ENCODE assay signal across 36 mouse cellular contexts in the genomic region with DNA sequence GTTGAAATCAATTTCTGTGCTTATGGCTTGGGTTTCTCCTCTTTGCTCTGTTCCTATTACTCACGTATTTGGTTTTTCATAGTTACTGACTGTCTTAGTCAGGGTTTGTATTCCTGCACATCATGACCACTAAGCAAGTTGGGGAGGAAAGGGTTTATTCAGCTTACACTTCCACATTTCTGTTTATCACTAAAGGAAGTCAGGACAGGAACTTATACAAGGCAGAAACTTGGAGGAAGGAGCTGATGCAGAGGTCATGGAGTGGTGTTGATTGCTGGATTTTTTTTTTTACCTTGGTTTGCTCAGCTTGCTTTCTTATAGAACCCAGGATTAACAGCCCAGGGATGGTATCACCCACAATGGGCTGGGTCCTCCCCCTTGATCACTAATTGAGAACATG. TPM values are rescaled to one million over a fixed set of nuclear protein-coding genes. Genes with fewer than 3 reads are reported as not detected.
DNase-seq lines count a peak whose midpoint lies in the region; ATAC-seq and TF ChIP-seq lines count a peak whose summit lies in the region.
"Had no signal": no experiment of that assay in that cellular context is flagged by ENCODE, and none has a peak within 500 bp of the region (broad histone marks: within the 10 kb centered on the region; RNA-seq: fewer than 3 reads in every experiment).

No protein-coding gene starts in this region.

- H3K27me3 ChIP-seq in liver, postnatal 0 days (ENCODE audit: insufficient read depth, low read length) = no peaks in the 10 kb centered on the region
- H3K27me3 ChIP-seq in liver, embryonic 12.5 days (replicated peaks) = no peaks in the 10 kb centered on the region
- H3K27me3 ChIP-seq in kidney, adult 2 months (replicated peaks; ENCODE audit: control insufficient read depth, insufficient read depth, low read length) = no peaks in the 10 kb centered on the region
- H3K27me3 ChIP-seq: CH12.LX; embryonic facial prominence, embryonic 12.5 days; embryonic facial prominence, embryonic 15.5 days; heart, embryonic 13.5 days; hindbrain, embryonic 12.5 days; hindbrain, embryonic 15.5 days; Patski had no signal

- TF ChIP-seq POLR2A in kidney, adult 2 months (IDR thresholded peaks at IDR 0.05; ENCODE audit: low read depth, low read length) = no peak

- peak; percentile 53 for ATAC-seq in liver, postnatal 0 days
- no peak for ATAC-seq in liver, embryonic 12.5 days
- 0 out of 2 replicates have a peak, but pooled peaks have one; percentile 27 for ATAC-seq in granulocyte monocyte progenitor cell, adult 5-6 weeks (replicated peaks; ENCODE audit: poor library complexity, severe bottlenecking)
- ATAC-seq: forebrain, embryonic 14.5 days; forebrain, postnatal 0 days; Patski had no signal

- no peak for TF ChIP-seq CTCF in liver, postnatal 0 days (IDR thresholded peaks at IDR 0.05; ENCODE audit: low read depth)
- no peak for TF ChIP-seq CTCF in kidney, adult 2 months (conservative IDR thresholded peaks at IDR 0.05; ENCODE audit: insufficient read depth, insufficient read length, low read depth, low read length)

- no peaks in the 10 kb centered on the region for H3K9me3 ChIP-seq in liver, postnatal 0 days (ENCODE audit: low read length)
- no peaks in the 10 kb centered on the region for H3K9me3 ChIP-seq in liver, embryonic 12.5 days (replicated peaks)
- H3K9me3 ChIP-seq: embryonic facial prominence, embryonic 12.5 days; heart, embryonic 10.5 days; hindbrain, embryonic 15.5 days had no signal

- H3K4me2 ChIP-seq in liver, postnatal 0 days (ENCODE audit: low read depth, low read length) = no peak overlapping the region
- no peak overlapping the region for H3K4me2 ChIP-seq in liver, embryonic 12.5 days
- H3K4me2 ChIP-seq: embryonic facial prominence, embryonic 12.5 days; embryonic facial prominence, embryonic 15.5 days; heart, embryonic 13.5 days; hindbrain, embryonic 12.5 days; hindbrain, embryonic 15.5 days had no signal

- 0 out of 2 replicates have a peak, but pooled peaks have one; percentile 49 for TF ChIP-seq EP300 in liver, postnatal 0 days (IDR thresholded peaks at IDR 0.05; ENCODE audit: low read depth)

- no peaks in the 10 kb centered on the region for H3K36me3 ChIP-seq in liver, postnatal 0 days (replicated peaks; ENCODE audit: insufficient read depth, low read length)
- H3K36me3 ChIP-seq in liver, embryonic 12.5 days = no peaks in the 10 kb centered on the region
- H3K36me3 ChIP-seq in kidney, adult 2 months (ENCODE audit: control insufficient read depth, insufficient read depth, low read length) = no peaks in the 10 kb centered on the region
- H3K36me3 ChIP-seq: embryonic facial prominence, embryonic 12.5 days; embryonic facial prominence, embryonic 15.5 days; G1E; heart, embryonic 10.5 days; heart, embryonic 13.5 days; hindbrain, embryonic 12.5 days; hindbrain, embryonic 15.5 days had no signal

- no peak overlapping the region for H3K27ac ChIP-seq in liver, postnatal 0 days (ENCODE audit: low read depth)
- no peak overlapping the region for H3K27ac ChIP-seq in liver, embryonic 12.5 days
- no peak overlapping the region for H3K27ac ChIP-seq in kidney, adult 2 months (ENCODE audit: insufficient read depth, low read depth, low read length)
- H3K27ac ChIP-seq: embryonic facial prominence, embryonic 12.5 days; embryonic facial prominence, embryonic 15.5 days; gastrocnemius, adult 2 months; heart, adult 2 months; heart, embryonic 10.5 days; heart, embryonic 13.5 days; hindbrain, embryonic 12.5 days; hindbrain, embryonic 15.5 days had no signal

- DNase-seq in heart, adult 11 months = peak; percentile 59
- DNase-seq in heart, postnatal 4 days = no peak
- DNase-seq in liver, postnatal 0 days = no peak
- DNase-seq in thymus, postnatal 10 days (ENCODE audit: low spot score in 2 of 2) = no peak
- DNase-seq in kidney, adult 2 months = no peak
- no peak for DNase-seq in ovary, postnatal 10 days (ENCODE audit: low spot score)
- DNase-seq: adrenal gland, postnatal 14 days; B cell, adult 2 months; cerebellum, adult 18-20 months; cerebellum, adult 9-10 months; cerebellum, postnatal 14 days; forebrain, postnatal 0 days; gastrocnemius, adult 2 months; gastrocnemius, postnatal 14 days; heart, adult 2 months; heart, postnatal 14 days had no signal

- H3K4me1 ChIP-seq in liver, postnatal 0 days (ENCODE audit: insufficient read depth) = no peaks in the 10 kb centered on the region
- H3K4me1 ChIP-seq in liver, embryonic 12.5 days = no peaks in the 10 kb centered on the region
- H3K4me1 ChIP-seq in kidney, adult 2 months (ENCODE audit: control insufficient read depth, insufficient read depth, low read length) = no peaks in the 10 kb centered on the region
- H3K4me1 ChIP-seq: embryonic facial prominence, embryonic 12.5 days; embryonic facial prominence, embryonic 15.5 days; heart, embryonic 10.5 days; heart, embryonic 13.5 days; hindbrain, embryonic 12.5 days; hindbrain, embryonic 15.5 days had no signal

- H3K4me3 ChIP-seq in liver, postnatal 0 days (ENCODE audit: low read depth, low read length) = no peak overlapping the region
- H3K4me3 ChIP-seq in liver, embryonic 12.5 days = no peak overlapping the region
- H3K4me3 ChIP-seq in kidney, adult 2 months (ENCODE audit: insufficient read depth, low read depth, low read length) = no peak overlapping the region
- H3K4me3 ChIP-seq: embryonic facial prominence, embryonic 12.5 days; embryonic facial prominence, embryonic 15.5 days; gastrocnemius, adult 2 months; heart, adult 2 months; heart, embryonic 10.5 days; heart, embryonic 13.5 days; hindbrain, embryonic 12.5 days; hindbrain, embryonic 15.5 days had no signal

- WGBS in liver, postnatal 0 days (ENCODE audit: insufficient replicate concordance) = 60% methylated on average over 1 of the region's 1 CpGs
- WGBS in liver, embryonic 12.5 days (ENCODE audit: insufficient replicate concordance) = 41% methylated on average over 1 of the region's 1 CpGs
- 75% methylated on average over 1 of the region's 1 CpGs for WGBS in kidney, adult 2 months

- H3K9ac ChIP-seq in liver, postnatal 0 days (replicated peaks) = no peak overlapping the region
- H3K9ac ChIP-seq in liver, embryonic 12.5 days = no peak overlapping the region
- H3K9ac ChIP-seq: embryonic facial prominence, embryonic 12.5 days; embryonic facial prominence, embryonic 15.5 days; forebrain, postnatal 0 days; heart, embryonic 13.5 days; hindbrain, embryonic 12.5 days; hindbrain, embryonic 15.5 days had no signal

RNA-seq across cellular contexts. Expression of gene Gm49392, which starts 4.4 kb away (rescaled TPM):
- 1 to 10 TPM in 1 of 2 experiments, under 1 TPM in 1; 0.68 to 1.2 TPM for total RNA-seq in heart, postnatal 4 days (2021)
- 0.43 and 0.44 TPM in 2 replicates for polyA plus RNA-seq in liver, postnatal 0 days (2015; fragmentation: Nextera tagmentation; extraction: Ambion mirVana)
- polyA plus RNA-seq in liver, embryonic 12.5 days (2016; fragmentation: Nextera tagmentation; extraction: Ambion mirVana) = 0.11 and 0.45 TPM in 2 replicates
- total RNA-seq in granulocyte monocyte progenitor cell, adult 5-6 weeks (2014; fragmentation: Nextera tagmentation) = not detected in 2 replicates
- total RNA-seq in granulocyte monocyte progenitor cell, adult 5-6 weeks (2017) = 1.3 TPM in 1 of 2 replicates, not detected in the other
- polyA plus RNA-seq in kidney, adult 2 months (2012; rRNA removed) = 0.23 TPM in 1 of 2 replicates, not detected in the other
- total RNA-seq: CH12.LX; forebrain, postnatal 0 days; G1E had no signal
- polyA plus RNA-seq: brain, embryonic 14.5 days; embryonic facial prominence, embryonic 12.5 days; embryonic facial prominence, embryonic 15.5 days; forebrain, embryonic 11.5 days; forebrain, embryonic 14.5 days; forebrain, postnatal 0 days; G1E; hindbrain, embryonic 12.5 days; Patski had no signal

RNA-seq across cellular contexts. Expression of gene Ctla2b, which starts 4.9 kb away (rescaled TPM):
- 1 to 10 TPM; 6.1 to 7.2 TPM for total RNA-seq in heart, postnatal 4 days (2021)
- polyA plus RNA-seq in liver, postnatal 0 days (2015; fragmentation: Nextera tagmentation; extraction: Ambion mirVana) = 8.4 and 9.0 TPM in 2 replicates
- polyA plus RNA-seq in liver, embryonic 12.5 days (2016; fragmentation: Nextera tagmentation; extraction: Ambion mirVana) = 7.2 and 9.1 TPM in 2 replicates
- total RNA-seq in granulocyte monocyte progenitor cell, adult 5-6 weeks (2014; fragmentation: Nextera tagmentation) = 5.3 TPM in 1 of 2 replicates, not detected in the other
- 5.5 and 9.2 TPM in 2 replicates for total RNA-seq in granulocyte monocyte progenitor cell, adult 5-6 weeks (2017)
- 0.34 and 1.7 TPM in 2 replicates for polyA plus RNA-seq in kidney, adult 2 months (2012; rRNA removed)
- total RNA-seq: CH12.LX had no signal
- polyA plus RNA-seq: G1E had no signal

RNA-seq across cellular contexts. Expression of gene Tpbpb, which starts 12.4 kb away (rescaled TPM):
- total RNA-seq in heart, postnatal 4 days (2021) = not detected
- polyA plus RNA-seq in liver, postnatal 0 days (2015; fragmentation: Nextera tagmentation; extraction: Ambion mirVana) = not detected in 2 replicates
- not detected in 2 replicates for polyA plus RNA-seq in liver, embryonic 12.5 days (2016; fragmentation: Nextera tagmentation; extraction: Ambion mirVana)
- not detected in 2 replicates for total RNA-seq in granulocyte monocyte progenitor cell, adult 5-6 weeks (2014; fragmentation: Nextera tagmentation)
- not detected in 2 replicates for total RNA-seq in granulocyte monocyte progenitor cell, adult 5-6 weeks (2017)
- not detected in 2 replicates for polyA plus RNA-seq in kidney, adult 2 months (2012; rRNA removed)
- total RNA-seq: adrenal gland, adult 18-20 months; adrenal gland, postnatal 14 days; adrenal gland, postnatal 4 days; CH12.LX; forebrain, postnatal 0 days; G1E; gastrocnemius, adult 2 months; gastrocnemius, postnatal 14 days; gastrocnemius, postnatal 4 days; heart, adult 2 months; heart, postnatal 14 days; hematopoietic stem cell, adult 5-6 weeks had no signal
- polyA plus RNA-seq: embryonic facial prominence, embryonic 12.5 days; embryonic facial prominence, embryonic 15.5 days; forebrain, embryonic 11.5 days; forebrain, embryonic 14.5 days; forebrain, postnatal 0 days; G1E; heart, adult 2 months; heart, embryonic 10.5 days; heart, embryonic 13.5 days; heart, embryonic 16.5 days; hindbrain, embryonic 12.5 days; hindbrain, embryonic 15.5 days; Patski had no signal

RNA-seq across cellular contexts. Expression of gene 4930486L24Rik, which starts 28.0 kb away (rescaled TPM):
- total RNA-seq in heart, postnatal 4 days (2021) = not detected
- not detected in 2 replicates for polyA plus RNA-seq in liver, postnatal 0 days (2015; fragmentation: Nextera tagmentation; extraction: Ambion mirVana)
- not detected in 2 replicates for polyA plus RNA-seq in liver, embryonic 12.5 days (2016; fragmentation: Nextera tagmentation; extraction: Ambion mirVana)
- total RNA-seq in granulocyte monocyte progenitor cell, adult 5-6 weeks (2014; fragmentation: Nextera tagmentation) = 0.73 TPM in 1 of 2 replicates, not detected in the other
- not detected in 2 replicates for total RNA-seq in granulocyte monocyte progenitor cell, adult 5-6 weeks (2017)
- polyA plus RNA-seq in kidney, adult 2 months (2012; rRNA removed) = 0.52 TPM in 1 of 2 replicates, not detected in the other
- total RNA-seq: CH12.LX; forebrain, postnatal 0 days; G1E; gastrocnemius, postnatal 4 days; heart, adult 2 months; hematopoietic stem cell, adult 5-6 weeks had no signal
- polyA plus RNA-seq: embryonic facial prominence, embryonic 12.5 days; forebrain, embryonic 11.5 days; forebrain, postnatal 0 days; G1E; heart, embryonic 10.5 days; heart, embryonic 13.5 days; heart, embryonic 16.5 days; hindbrain, embryonic 15.5 days had no signal

RNA-seq across cellular contexts. Expression of gene Gm49393, which starts 43.1 kb away (rescaled TPM):
- total RNA-seq in heart, postnatal 4 days (2021) = 1 to 10 TPM in 1 of 2 experiments, not detected in 1; 1.1 TPM
- not detected in 2 replicates for polyA plus RNA-seq in liver, postnatal 0 days (2015; fragmentation: Nextera tagmentation; extraction: Ambion mirVana)
- polyA plus RNA-seq in liver, embryonic 12.5 days (2016; fragmentation: Nextera tagmentation; extraction: Ambion mirVana) = 0.32 TPM in 1 of 2 replicates, not detected in the other
- total RNA-seq in granulocyte monocyte progenitor cell, adult 5-6 weeks (2014; fragmentation: Nextera tagmentation) = not detected in 2 replicates
- 0.69 TPM in 1 of 2 replicates, not detected in the other for total RNA-seq in granulocyte monocyte progenitor cell, adult 5-6 weeks (2017)
- not detected in 2 replicates for polyA plus RNA-seq in kidney, adult 2 months (2012; rRNA removed)
- total RNA-seq: adrenal gland, adult 18-20 months; adrenal gland, postnatal 14 days; CH12.LX; forebrain, postnatal 0 days; G1E; gastrocnemius, postnatal 14 days; gastrocnemius, postnatal 4 days; heart, adult 2 months; heart, postnatal 14 days; hematopoietic stem cell, adult 5-6 weeks had no signal
- polyA plus RNA-seq: brain, embryonic 14.5 days; embryonic facial prominence, embryonic 12.5 days; embryonic facial prominence, embryonic 15.5 days; forebrain, embryonic 11.5 days; forebrain, embryonic 14.5 days; forebrain, postnatal 0 days; frontal cortex, adult 2 months; G1E; heart, adult 2 months; heart, embryonic 10.5 days; heart, embryonic 13.5 days; heart, embryonic 16.5 days; hindbrain, embryonic 12.5 days; hindbrain, embryonic 15.5 days had no signal
